Mouse (Mus musculus) bone marrow, adult 2 months (tissue): ENCODE data around the gene Tas1r1. TPM values are rescaled to one million over a fixed set of nuclear protein-coding genes. Genes with fewer than 3 reads are reported as not detected.
A peak's percentile ranks its signal among the peaks of the same experiment; 100 is the strongest.
"Not testable (repeated sequence)": the region's sequence is repeated elsewhere in the genome, so short reads cannot be mapped to it uniquely, and the experiment has no call there.

ENCODE experiments used
- H3K27ac ChIP-seq: fragments of 200-500 bp; 2 replicates; pipeline ENCODE4 v1.5.1; 2012; ENCODE audit warnings: low read depth, mild to moderate bottlenecking, control low read depth, inconsistent platforms, low read length; ENCODE audit not compliant: control insufficient read depth, poor library complexity, insufficient read depth
- H3K4me1 ChIP-seq: fragments of 200-500 bp; 2 replicates; pipeline ENCODE4 v1.6.1; 2011; ENCODE audit warnings: low read length; ENCODE audit not compliant: control insufficient read depth, insufficient read depth
- H3K4me3 ChIP-seq: fragments of 200-500 bp; replicated peaks from 2 replicates; pipeline ENCODE3; 2011; ENCODE audit warnings: mild to moderate bottlenecking, low read depth, low read length, control low read depth; ENCODE audit not compliant: control insufficient read depth
- CTCF ChIP-seq: fragments of 200-500 bp; IDR thresholded peaks from 2 replicates; pipeline ENCODE4 v1.5.1; 2011; ENCODE audit warnings: low read length, control low read depth; ENCODE audit not compliant: control insufficient read depth, insufficient read depth
- POLR2A ChIP-seq: fragments of 200-500 bp; IDR thresholded peaks from 2 replicates; pipeline ENCODE4 v1.6.1; 2011; ENCODE audit warnings: low read depth, mild to moderate bottlenecking, control low read depth, low read length, borderline replicate concordance; ENCODE audit not compliant: control insufficient read depth
- WGBS: fragments of 180-500 bp; shearing (Covaris S2); methylation state at CpG from one replicate; pipeline ENCODE4 v1.1.7; 2018; 5-methylcytosine and 5-hydroxymethylcytosine counted together
- polyA plus RNA-seq: library from polyadenylated mRNA; stranded (reverse); fragments of >200 nt; gene quantifications from 2 replicates; pipeline ENCODE4 v1.2.4, GENCODE M21; 2011; ENCODE audit warnings: low replicate concordance; ENCODE audit not compliant: missing spikeins, insufficient read depth, insufficient read length

Gene Tas1r1
- polyA plus RNA-seq, 1 experiment, result 1.0 TPM

DNA sequence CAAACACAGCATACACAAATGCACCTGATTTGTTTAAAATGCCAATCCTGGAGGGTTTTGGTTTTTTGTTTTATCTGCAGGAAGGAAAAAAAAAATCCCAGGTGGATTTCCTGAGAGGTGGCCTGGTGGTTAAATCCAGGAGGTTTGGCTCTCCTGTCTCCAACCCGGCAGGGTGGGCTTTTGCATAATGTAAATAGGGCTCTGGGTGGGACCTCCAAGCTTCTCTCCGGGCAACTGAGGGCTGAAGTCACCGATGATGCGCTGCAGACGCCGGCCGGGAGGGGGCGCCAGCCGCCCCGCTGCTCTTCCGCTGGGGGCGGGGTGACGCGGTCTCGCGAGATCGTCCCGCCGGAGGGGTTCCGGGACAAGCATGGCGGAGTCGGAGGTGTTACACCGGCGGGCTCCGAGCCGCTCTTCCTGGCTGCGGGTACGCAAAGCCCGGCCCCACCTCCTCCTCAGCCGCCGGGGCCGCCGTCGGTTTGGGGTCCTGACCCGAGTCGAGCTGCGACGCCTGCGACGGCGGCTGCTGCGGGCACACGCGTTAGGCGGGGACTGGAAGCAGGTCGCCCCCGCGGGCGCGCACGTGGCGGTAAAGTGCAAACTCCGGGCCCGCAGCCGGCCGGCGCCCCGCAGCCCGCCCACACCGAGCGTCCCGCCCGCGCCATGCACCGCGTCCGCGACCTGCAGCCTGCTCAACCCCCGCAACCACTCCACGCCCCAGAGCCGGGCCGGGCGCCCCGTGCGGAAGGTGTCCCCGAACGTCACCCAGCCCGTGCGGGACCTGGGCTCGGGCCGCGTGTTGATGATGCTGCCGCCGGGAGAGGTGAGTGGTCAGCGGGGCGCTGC is 840 bp upstream of the Tas1r1 start, which contains the start of gene Nol9:
TSS of gene Nol9 (plus strand) at position 337 of the 846 bp plus-strand sequence.
- H3K4me3 ChIP-seq, result peak within 1 kb of the TSS; percentile 86
- H3K4me1 ChIP-seq, result peaks cover 3% of the 10 kb centered on the region; the same call in 1 of the 2 replicates
- peak within 1 kb of the TSS; percentile 49; the same call in 1 of the 2 replicates for H3K27ac ChIP-seq
- TF ChIP-seq POLR2A (peak; percentile 73; the same call in 1 of the 2 replicates), CTCF (peak; percentile 92)
- WGBS, result under 1% methylated on average over 86 of the region's 86 CpGs

DNA sequence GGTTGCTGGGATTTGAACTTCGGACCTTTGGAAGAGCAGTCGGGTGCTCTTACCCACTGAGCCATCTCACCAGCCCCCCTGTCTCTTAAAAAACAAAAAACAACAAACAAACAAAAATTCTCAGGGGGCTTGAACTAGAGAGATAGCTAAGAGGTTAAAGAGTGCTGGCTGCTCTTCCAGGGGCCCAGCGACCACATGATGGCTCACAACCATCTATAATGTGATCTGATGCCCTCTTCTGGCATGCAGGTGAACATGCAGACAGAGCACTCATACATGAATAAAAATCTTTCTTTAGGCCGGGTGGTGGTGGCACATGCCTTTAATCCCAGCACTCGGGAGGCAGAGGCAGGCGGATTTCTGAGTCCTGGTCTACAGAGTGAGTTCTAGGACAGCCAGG is 1.9 kb downstream of the Tas1r1 start:
- 82% methylated on average over 6 of the region's 6 CpGs for WGBS
- not testable (repeated sequence) for H3K27ac ChIP-seq, H3K4me1 ChIP-seq, H3K4me3 ChIP-seq

DNA sequence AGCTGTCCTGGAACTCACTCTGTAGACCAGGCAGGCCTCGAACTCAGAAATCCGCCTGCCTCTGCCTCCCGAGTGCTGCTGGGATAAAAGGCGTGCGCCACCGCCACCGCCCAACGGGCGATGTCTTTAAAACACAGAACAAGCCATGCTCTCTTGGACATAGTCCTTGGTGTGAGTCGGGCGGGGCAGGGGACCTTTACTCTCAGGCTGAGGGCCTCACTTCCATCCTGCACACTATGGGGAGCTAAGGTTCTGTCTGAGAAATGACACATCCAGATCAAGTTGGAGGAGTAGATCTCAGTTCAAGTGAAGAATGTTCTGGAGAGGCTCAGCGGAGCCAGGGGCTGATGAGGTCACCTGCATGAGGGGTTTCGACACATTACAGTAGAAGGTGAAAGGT is 5.4 kb downstream of the Tas1r1 start:
- Histone ChIP-seq H3K4me1 (no peaks in the 10 kb centered on the region; the same call in 1 of the 2 replicates), H3K27ac (no peak overlapping the region), H3K4me3 (no peak overlapping the region)
- TF ChIP-seq CTCF, result no peak
- no peak for TF ChIP-seq POLR2A
- 90% methylated on average over 13 of the region's 13 CpGs for WGBS

DNA sequence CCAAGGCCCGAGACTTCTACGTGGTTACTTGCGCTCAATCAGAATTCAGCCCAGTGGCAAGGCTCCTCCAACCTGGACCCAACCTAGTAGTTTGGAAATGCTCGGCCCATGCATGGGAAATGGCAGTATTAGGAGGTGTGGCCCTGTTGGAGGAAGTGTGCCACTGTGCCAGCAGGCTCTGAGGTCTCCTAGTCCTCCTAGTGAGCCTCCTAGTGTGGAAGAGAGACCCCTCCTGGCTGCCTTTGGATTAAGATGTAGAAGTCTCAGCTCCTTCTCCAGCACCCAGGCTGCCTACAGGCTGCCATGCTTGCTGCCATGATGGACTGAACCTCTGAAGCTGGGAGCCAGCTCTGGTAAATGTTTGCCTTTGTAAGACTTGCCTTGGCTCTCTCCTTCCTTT is 8.4 kb downstream of the Tas1r1 start:
- TF ChIP-seq CTCF (no peak), POLR2A (no peak)
- H3K4me1 ChIP-seq, result peaks cover 2% of the 10 kb centered on the region
- H3K27ac ChIP-seq, result no peak overlapping the region
- 68% methylated on average over 4 of the region's 4 CpGs for WGBS
- H3K4me3 ChIP-seq, result no peak overlapping the region

DNA sequence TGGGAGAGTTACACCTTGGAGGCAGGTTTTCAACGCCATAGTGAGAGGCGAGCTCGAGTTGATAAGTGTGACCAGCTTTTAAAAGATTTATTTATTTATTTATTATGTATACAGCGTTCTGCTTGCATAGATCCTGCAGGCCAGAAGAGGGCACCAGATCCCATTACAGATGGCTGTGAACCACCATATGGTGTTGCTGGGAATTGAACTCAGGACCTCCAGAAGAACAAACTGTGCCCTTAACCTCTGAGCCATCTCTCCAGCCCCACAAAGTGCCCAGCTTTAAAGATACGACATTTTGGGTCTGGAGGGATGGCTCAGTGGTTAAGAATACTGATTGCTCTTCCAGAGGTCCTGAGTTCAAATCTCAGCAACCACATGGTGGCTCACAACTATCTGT is 9.3 kb downstream of the Tas1r1 start:
- Histone ChIP-seq H3K4me3 (no peak overlapping the region), H3K27ac (no peak overlapping the region), H3K4me1 (peaks cover 2% of the 10 kb centered on the region)
- TF ChIP-seq CTCF (peak; percentile 1; the same call in 1 of the 2 replicates), POLR2A (no peak)
- 41% methylated on average over 5 of the region's 5 CpGs for WGBS

- peaks cover 2% of the 10 kb centered on the region for H3K4me1 ChIP-seq
Observed at GRCm38 (mm10) chr4:152028456-152028855, 9.9 kb downstream of the Tas1r1 start.

DNA sequence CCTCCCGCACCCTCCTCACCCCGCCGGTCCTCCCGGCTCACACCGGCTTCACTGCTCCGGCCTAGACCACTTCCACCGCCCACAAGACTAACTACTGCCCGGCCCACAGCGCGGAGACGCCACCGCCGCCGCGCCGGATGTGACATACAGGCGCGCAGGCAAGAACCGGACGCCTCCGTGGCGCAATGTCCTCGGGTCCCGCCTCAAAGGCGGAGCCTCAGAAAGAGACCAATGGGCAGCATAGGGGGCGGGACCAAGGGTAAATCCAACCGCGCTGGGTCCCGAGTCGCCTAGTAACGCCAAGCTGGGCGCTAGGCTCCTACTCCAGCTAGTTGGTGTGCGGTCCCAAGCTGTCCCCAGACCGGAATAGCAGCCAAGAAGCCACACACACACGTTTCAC is 10.8 kb downstream of the Tas1r1 start, which contains the start of gene Zbtb48:
TSS of gene Zbtb48 (minus strand) at position 148 of the 400 bp plus-strand sequence.
- peak; percentile 75; the same call in 1 of the 2 replicates for TF ChIP-seq POLR2A
- TF ChIP-seq CTCF, result 0 out of 2 replicates have a peak, but pooled peaks have one; percentile 2
- Histone ChIP-seq H3K27ac (peak within 1 kb of the TSS; percentile 69), H3K4me3 (peak within 1 kb of the TSS; percentile 79), H3K4me1 (peaks cover 2% of the 10 kb centered on the region)
- under 1% methylated on average over 34 of the region's 35 CpGs for WGBS

More at GRCm38 (mm10) chr4:152028456-152028855, 9.9 kb downstream of the Tas1r1 start:
- Histone ChIP-seq H3K27ac (no peak overlapping the region), H3K4me3 (no peak overlapping the region)
- 85% methylated on average over 15 of the region's 15 CpGs for WGBS
- TF ChIP-seq POLR2A (no peak), CTCF (no peak)

- no peak for TF ChIP-seq POLR2A
- no peak for TF ChIP-seq CTCF
- Histone ChIP-seq H3K27ac (peak overlapping the region; percentile 69), H3K4me3 (peak overlapping the region; percentile 79), H3K4me1 (peaks cover 2% of the 10 kb centered on the region)
- 5% methylated on average over 41 of the region's 41 CpGs for WGBS
Observed at GRCm38 (mm10) chr4:152026751-152027508, 11.4 kb downstream of the Tas1r1 start.
